21 mouse cellular contexts compared by ENCODE assay signal in genomic region chr2:34594001-34594400, GRCm38 (mm10).
DNase-seq lines count a peak whose midpoint lies in the region; ATAC-seq and TF ChIP-seq lines count a peak whose summit lies in the region.
"Had no signal": no experiment of that assay in that cellular context is flagged by ENCODE, and none has a peak within 500 bp of the region (broad histone marks: within the 10 kb centered on the region; RNA-seq: fewer than 3 reads in every experiment).

No protein-coding gene starts in this region.

- H3K9ac ChIP-seq in neural tube, embryonic 12.5 days = no peak overlapping the region
- no peak overlapping the region for H3K9ac ChIP-seq in heart, embryonic 13.5 days
- no peak overlapping the region for H3K9ac ChIP-seq in midbrain, embryonic 15.5 days
- H3K9ac ChIP-seq: hindbrain, embryonic 12.5 days; limb, embryonic 15.5 days had no signal

- no peak overlapping the region for H3K4me3 ChIP-seq in gastrocnemius, adult 2 months
- H3K4me3 ChIP-seq in neural tube, embryonic 12.5 days = no peak overlapping the region
- no peak overlapping the region for H3K4me3 ChIP-seq in heart, embryonic 13.5 days
- no peak overlapping the region for H3K4me3 ChIP-seq in midbrain, embryonic 15.5 days
- H3K4me3 ChIP-seq: forebrain, embryonic 10.5 days; hindbrain, embryonic 12.5 days; limb, embryonic 15.5 days had no signal

- H3K9me3 ChIP-seq in neural tube, embryonic 12.5 days = no peaks in the 10 kb centered on the region
- no peaks in the 10 kb centered on the region for H3K9me3 ChIP-seq in heart, embryonic 13.5 days
- H3K9me3 ChIP-seq in midbrain, embryonic 15.5 days = no peaks in the 10 kb centered on the region
- H3K9me3 ChIP-seq: forebrain, embryonic 10.5 days; hindbrain, embryonic 12.5 days; limb, embryonic 15.5 days had no signal

- WGBS in neural tube, embryonic 12.5 days = 86% methylated on average over 5 of the region's 5 CpGs
- 62% methylated on average over 5 of the region's 5 CpGs for WGBS in heart, embryonic 13.5 days
- 93% methylated on average over 5 of the region's 5 CpGs for WGBS in midbrain, embryonic 15.5 days

- no peak for ATAC-seq in neural tube, embryonic 12.5 days (ENCODE audit: low FRiP score, low read depth)
- ATAC-seq in heart, embryonic 13.5 days (ENCODE audit: extremely low read depth, insufficient number of reproducible peaks, low FRiP score, low TSS enrichment) = no peak
- ATAC-seq in midbrain, embryonic 15.5 days (replicated peaks) = no peak
- ATAC-seq: inflammation-experienced regulatory T-cells, adult 6 months; midbrain, embryonic 16.5 days had no signal

- intact Hi-C loops in gastrocnemius, adult 2 months (cut with DNase I) = no loop called here

- TF ChIP-seq CTCF in gastrocnemius, adult 2 months (IDR thresholded peaks at IDR 0.05) = no peak

- H3K27me3 ChIP-seq in neural tube, embryonic 12.5 days (replicated peaks) = no peaks in the 10 kb centered on the region
- no peaks in the 10 kb centered on the region for H3K27me3 ChIP-seq in heart, embryonic 13.5 days (replicated peaks)
- H3K27me3 ChIP-seq in midbrain, embryonic 15.5 days (replicated peaks) = no peaks in the 10 kb centered on the region
- H3K27me3 ChIP-seq: hindbrain, embryonic 12.5 days; limb, embryonic 15.5 days had no signal

- H3K4me2 ChIP-seq in neural tube, embryonic 12.5 days (replicated peaks) = no peak overlapping the region
- no peak overlapping the region for H3K4me2 ChIP-seq in heart, embryonic 13.5 days
- H3K4me2 ChIP-seq in midbrain, embryonic 15.5 days = no peak overlapping the region
- H3K4me2 ChIP-seq: hindbrain, embryonic 12.5 days; limb, embryonic 15.5 days had no signal

- peak; percentile 48 for DNase-seq in gastrocnemius, adult 2 months
- DNase-seq in gastrocnemius, adult 8-10 months (ENCODE audit: low spot score in 2 of 2) = no peak
- no peak for DNase-seq in neural tube, embryonic 10.5 days (ENCODE audit: extremely low spot score, low spot score)
- peak; percentile 49 for DNase-seq in heart, postnatal 4 days
- no peak for DNase-seq in cerebellum, adult 9-11 months
- DNase-seq: adrenal gland, postnatal 36 days; cerebellum, postnatal 10 days; kidney, adult 2 months; left cerebral cortex, postnatal 4 days; lung, postnatal 4 days; retina, postnatal 1 day; thymus, postnatal 25 days had no signal

- H3K36me3 ChIP-seq in neural tube, embryonic 12.5 days = no peaks in the 10 kb centered on the region; the same call in 1 of the 2 replicates
- peaks cover 7% of the 10 kb centered on the region; the same call in 1 of the 2 replicates for H3K36me3 ChIP-seq in heart, embryonic 13.5 days
- H3K36me3 ChIP-seq in midbrain, embryonic 15.5 days (replicated peaks) = no peaks in the 10 kb centered on the region
- H3K36me3 ChIP-seq: hindbrain, embryonic 12.5 days had no signal

- H3K27ac ChIP-seq in gastrocnemius, adult 2 months = no peak overlapping the region
- 0 out of 2 replicates have a peak overlapping the region, but pooled peaks have one; percentile 20 for H3K27ac ChIP-seq in neural tube, embryonic 12.5 days
- peak overlapping the region; percentile 37 for H3K27ac ChIP-seq in heart, embryonic 13.5 days (replicated peaks)
- H3K27ac ChIP-seq in midbrain, embryonic 15.5 days = no peak overlapping the region
- H3K27ac ChIP-seq: forebrain, embryonic 10.5 days; hindbrain, embryonic 12.5 days; kidney, postnatal 0 days; limb, embryonic 15.5 days had no signal

- H3K4me1 ChIP-seq in neural tube, embryonic 12.5 days = peaks cover 9% of the 10 kb centered on the region
- H3K4me1 ChIP-seq in heart, embryonic 13.5 days = peaks cover 49% of the 10 kb centered on the region
- H3K4me1 ChIP-seq in midbrain, embryonic 15.5 days = no peaks in the 10 kb centered on the region
- H3K4me1 ChIP-seq: forebrain, embryonic 10.5 days had no signal

Comparison
In these comparisons a context has a peak if more than half of its experiments do, and no peak if none do; other contexts are left out.
1. DNase-seq: peak in gastrocnemius, adult 2 months (single experiment) and heart, postnatal 4 days (single experiment); none in gastrocnemius, adult 8-10 months (0 of 2), neural tube, embryonic 10.5 days (single experiment) and cerebellum, adult 9-11 months (single experiment).
2. H3K27ac ChIP-seq: peak in neural tube, embryonic 12.5 days (single experiment) and heart, embryonic 13.5 days (single experiment); none in gastrocnemius, adult 2 months (single experiment) and midbrain, embryonic 15.5 days (single experiment).